Mouse (Mus musculus): Measurements from ENCODE around the gene Kiss1r.

The Kiss1r gene

DNA sequence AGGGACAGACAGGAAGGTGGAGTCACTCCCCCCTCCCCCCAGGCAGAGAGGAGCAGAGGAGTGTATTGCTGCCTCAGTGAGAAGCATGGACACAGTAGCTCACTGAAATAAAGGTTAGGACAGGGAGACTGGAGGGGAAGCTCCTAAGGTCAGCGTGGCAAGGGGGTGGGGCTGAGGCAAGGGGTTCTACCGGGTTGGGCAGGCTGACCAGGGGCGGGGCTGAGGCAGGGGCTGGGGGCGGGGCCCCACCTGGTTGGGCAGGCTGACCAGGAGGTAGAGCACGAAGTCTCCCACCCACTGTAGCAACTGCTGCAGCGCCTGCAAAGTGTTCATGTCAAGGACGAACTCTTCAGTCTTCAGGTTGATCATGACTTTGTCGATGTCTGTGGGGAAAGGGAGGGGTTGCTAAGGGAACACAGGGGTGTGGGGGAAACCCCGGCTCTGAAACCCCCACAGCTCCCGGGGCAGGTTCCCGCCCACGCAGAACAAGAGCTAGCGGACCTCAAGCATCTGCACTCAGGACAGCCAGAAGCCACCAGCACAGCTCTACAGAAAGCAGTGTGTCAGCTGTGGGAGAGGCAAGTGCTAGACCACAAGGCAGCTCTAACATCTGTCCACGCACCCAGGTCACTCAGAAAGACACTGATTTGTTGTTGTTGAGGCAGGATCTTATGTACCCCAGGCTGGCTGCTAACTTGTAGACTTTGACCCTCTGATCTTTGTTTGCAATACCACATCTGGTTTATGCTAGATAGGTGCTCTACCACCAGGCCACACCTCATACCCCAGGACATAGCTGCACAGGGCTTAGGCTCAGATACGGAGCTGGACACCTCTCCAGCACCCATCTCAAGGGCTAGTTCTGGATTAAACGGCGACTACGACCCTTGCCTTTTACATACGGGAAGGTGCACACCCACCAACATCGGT, 19.2 kb upstream of the Kiss1r start:
- DNase-seq (ENCODE audit: low read depth, low spot score) = no peak

DNA sequence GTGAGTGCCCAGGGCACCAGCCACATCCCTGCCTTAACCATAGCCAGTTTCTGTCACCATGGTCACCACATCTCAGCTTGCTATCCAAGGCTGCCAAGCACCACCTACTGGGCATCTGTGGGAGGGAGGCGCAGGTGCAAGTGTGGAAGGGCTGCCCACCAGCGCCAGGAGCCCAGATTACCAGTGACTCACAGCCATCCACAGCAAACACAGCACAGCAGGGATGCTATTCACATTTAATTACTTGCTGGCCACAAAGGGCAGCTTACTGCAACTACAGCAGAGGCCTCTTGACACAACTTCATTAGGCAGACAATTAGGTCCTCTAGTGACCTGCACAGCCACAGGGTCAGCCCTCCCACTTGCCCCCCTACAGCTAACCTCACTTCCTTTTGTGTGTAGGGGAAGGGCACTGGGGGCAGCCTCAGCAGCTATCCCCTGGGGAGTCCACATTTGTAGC, 15.8 kb upstream of the Kiss1r start:
- DNase-seq (ENCODE audit: low read depth, low spot score) = no peak

DNA sequence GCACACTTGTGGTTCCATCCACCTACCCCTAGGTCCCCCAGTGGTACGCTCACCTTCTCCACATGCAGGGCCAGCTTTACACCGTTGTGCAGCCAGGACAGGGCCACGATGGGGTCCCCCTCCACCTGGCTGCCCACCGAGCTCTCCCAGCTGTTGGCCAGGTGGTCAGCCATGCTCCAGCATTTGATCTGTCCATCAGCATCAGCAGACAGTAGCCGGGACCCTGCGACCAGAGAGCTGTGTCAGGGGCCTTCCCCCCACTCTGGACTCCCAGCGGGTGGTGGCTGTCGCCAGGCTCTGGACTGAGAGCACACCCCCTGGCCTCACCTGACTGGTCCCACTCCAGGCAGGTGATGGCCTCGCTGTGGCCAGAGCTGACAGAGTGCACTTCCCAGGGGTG, 10.1 kb upstream of the Kiss1r start:
- DNase-seq (ENCODE audit: low read depth, low spot score) = no peak

DNA sequence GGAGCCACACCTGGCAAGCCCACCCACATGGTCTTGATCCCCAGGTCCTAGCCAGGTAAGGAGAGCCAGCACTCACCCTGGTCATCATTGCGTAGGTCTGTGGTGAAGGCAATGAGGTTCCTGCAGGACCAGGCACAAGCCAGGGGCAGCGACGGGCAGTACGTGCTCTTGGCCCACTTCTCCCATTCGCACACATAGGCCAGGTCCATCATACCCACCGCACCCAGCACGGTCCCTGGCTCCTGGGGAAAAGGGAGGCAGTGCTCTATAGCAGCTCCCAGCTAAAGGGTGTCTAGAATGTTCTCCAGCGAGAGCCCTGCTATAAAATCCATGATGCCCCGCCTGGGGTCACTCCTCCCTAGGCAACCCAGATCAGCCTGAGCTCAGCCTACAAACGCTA, 9.4 kb upstream of the Kiss1r start:
- no peak for DNase-seq (ENCODE audit: low read depth, low spot score)

DNA sequence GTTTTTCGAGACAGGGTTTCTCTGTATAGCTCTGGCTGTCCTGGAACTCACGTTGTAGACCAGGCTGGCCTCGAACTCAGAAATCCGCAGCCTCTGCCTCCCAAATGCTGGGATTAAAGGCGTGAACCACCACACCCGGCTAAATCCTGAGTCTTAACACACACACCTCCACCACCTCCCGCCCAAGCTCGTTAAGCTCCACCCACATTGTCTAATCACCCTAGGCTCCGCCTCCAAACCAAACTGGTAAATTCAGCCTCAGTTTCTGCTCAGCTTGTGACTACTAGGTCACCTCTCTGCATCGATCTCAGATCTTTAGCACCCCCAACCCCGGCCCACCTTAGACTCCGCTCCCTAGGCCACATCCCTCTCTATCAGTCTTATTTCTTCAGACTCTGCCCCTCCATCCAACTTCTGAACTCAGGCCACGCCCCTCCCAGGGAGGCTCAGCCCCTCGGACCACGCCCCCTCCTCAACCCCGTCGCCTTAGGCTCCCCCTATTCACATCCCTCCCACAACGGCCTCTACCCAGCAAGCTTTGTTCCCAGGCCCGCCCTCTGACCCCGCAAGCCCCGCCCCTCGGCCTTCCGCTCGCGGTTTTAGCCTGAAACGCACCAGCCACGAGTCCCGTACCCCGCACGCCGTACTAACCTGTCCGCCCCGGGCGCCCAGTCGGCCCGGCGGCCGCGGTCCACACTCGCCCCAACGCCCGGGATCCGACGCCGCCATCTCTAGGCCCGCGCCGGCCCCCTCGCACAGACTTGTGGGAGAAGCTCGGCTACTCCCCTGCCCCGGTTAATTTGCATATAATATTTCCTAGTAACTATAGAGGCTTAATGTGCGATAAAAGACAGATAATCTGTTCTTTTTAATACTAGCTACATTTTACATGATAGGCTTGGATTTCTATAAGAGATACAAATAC, 8.3 kb upstream of the Kiss1r start, which contains the start of gene Med16:
Gene Med16 (minus strand): TSS at position 757 of the 925 bp plus-strand sequence.
- peak; percentile 84 for DNase-seq (ENCODE audit: low read depth, low spot score)

DNA sequence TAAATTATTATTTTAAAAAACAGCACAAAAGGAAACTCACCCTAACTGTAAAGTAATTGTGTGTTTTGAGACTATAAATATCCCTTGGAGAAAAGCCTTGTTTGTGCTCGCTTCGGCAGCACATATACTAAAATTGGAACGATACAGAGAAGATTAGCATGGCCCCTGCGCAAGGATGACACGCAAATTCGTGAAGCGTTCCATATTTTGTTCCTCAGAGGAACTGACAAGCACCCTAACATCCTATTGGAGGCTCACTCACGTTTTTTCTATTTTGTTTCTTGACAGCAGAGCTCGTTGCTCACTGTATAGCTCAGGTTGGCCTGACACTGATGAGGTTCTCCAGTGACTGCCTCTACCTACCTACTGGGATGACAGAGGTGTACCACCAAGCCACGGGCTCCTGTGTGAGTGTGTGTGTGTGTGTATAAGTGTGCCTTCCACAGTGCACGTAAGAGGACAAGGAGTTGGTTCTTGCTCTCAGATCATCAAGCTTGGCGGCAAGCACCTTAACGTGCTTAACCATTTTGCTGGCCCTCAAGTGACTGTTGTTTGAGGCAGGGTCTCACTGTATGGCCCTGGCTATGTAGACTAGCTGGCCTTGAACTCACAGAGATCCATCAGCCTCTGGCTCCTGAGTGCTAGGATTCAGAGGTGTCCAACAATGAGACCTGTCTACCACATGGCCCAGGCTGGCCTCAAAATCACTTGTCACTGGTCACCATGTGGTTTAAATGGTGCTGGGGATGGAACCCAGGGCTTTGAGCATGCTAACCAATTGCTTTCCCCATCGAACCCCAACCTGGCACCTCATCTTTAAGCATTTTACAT, 7.5 kb upstream of the Kiss1r start:
- no peak for DNase-seq (ENCODE audit: low read depth, low spot score)

DNA sequence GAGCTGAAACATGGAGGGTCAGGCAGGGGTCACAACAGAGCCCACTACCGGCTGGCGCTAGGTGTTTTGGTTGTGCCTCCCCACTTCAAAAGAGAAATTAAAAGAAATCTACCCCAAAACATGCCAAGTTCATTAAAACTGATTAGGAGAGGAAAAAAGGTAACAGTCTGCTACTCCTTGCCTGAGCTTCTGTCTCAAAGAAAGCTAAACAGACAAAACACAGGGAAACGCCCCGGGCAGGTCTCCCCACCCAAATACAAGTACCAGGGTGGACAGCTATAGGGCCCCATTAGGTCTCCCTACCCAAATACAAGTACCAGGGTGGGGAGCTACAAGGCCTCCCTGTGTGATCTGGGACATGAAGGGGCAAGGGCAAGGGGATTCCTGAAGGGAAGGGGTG, 6.2 kb upstream of the Kiss1r start, which contains the start of gene Gm26602:
Gene Gm26602 (plus strand): TSS at position 301 of the 400 bp plus-strand sequence.
- no peak for DNase-seq (ENCODE audit: low read depth, low spot score)

DNA sequence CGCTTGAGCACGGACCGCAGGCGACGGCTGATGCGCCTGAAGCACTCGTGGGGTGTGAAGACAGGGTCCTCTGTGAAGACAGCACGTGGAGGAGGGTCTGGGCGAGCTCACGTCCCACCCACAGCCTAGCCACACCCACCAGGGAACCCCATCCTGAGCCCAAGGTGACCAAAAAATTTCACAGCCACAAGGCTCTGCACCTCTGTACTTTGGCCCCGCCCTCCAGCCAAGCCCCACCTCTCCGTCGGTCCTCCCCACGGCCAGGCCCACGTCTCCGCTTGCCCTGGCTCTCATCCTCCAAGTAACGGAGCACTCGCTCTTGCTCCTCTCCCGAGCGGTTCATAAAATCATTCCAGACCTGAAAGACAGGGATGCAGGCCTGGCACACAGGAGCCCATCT, 4.4 kb upstream of the Kiss1r start:
- DNase-seq (ENCODE audit: low read depth, low spot score) = no peak

DNA sequence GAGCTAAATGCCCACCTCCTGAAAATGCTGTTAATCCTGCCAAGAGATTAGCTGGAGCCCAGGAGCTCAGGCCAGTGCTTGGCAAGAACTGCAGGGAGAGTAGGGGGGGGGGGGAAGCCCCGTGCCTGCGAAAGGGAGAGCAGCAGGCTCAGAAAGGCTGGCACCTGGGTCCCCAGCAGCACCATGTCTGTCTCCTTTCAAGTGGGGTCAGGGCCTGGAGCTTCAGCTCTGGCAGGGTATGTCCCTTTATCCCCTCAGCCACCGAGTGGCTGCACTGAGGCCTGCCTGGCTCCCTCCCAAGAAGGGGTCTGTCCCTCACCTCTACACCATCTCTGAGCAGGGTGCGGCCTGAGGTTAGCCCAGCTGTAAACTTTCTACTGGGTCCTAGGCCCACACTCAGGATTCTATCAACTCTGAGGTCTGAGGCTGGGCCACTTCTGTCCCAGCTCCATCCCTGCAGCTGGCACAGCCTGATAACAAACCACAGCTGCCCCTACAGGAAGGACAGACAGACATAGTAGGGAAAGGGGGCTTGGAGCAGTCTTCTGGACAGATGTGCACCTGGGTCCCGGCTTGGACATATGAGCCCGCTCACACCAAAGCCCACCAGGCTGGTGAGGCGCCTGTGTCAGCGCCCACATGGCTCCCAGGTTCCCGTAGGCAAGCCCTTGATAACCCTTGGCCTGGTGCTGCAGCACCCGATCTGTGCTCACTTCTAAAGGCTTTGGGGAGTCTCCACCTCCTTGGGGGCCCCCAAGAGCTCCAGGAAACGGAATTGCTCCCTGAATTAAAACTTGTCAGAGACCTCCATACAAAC, 2.4 kb upstream of the Kiss1r start:
- no peak for DNase-seq (ENCODE audit: low read depth, low spot score)

DNA sequence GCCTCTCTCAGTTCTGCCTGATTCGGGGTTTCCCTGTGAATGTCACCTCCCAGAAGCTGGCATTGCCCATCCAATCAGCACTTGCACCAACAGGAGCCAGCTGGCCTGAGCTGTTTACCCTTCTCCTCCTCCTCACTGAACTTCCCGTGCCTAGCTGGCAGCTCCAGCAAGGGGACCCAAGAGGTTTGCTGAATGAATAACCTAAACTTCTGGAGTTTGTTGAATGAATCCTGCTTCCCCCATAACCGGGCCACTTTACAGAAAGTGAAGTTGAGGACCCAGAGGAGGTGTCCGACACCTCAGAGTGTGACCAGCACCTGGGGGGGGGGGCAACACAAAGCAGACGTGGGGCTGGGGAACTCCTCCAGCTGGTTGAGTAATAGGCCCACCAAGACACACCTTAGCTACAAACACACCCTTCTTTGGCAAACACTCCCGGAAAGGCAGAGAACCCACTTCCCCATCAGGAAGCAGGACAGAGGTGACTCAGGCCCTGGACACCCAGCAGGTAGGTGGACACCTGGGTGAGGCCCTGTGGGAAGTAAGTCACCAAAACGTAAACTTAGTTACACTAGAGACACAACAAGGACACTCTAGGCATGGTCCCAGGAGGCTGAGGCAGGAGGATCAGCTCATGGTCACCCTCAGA, 1.7 kb upstream of the Kiss1r start:
- DNase-seq (ENCODE audit: low read depth, low spot score) = no peak

DNA sequence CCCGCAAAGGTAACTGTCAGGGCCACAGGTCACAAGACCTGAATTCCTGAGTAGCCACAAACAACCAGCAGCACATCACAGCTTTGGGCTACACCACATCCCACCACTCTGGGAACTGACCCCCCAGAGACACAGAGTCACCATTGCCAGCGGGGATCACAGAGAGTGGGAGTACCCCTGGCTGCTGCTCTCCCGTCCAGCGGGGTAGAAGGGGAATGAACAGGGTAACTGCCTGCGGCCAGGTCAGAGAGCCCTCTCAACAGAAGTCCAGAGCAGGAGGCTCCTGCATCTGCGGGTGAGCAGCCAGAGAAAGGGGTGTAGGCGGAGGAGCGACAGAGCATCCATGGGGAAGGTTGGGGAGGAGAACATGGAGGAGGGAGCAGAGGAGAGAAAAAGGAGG, 690 bp upstream of the Kiss1r start:
- DNase-seq (ENCODE audit: low read depth, low spot score) = no peak

DNA sequence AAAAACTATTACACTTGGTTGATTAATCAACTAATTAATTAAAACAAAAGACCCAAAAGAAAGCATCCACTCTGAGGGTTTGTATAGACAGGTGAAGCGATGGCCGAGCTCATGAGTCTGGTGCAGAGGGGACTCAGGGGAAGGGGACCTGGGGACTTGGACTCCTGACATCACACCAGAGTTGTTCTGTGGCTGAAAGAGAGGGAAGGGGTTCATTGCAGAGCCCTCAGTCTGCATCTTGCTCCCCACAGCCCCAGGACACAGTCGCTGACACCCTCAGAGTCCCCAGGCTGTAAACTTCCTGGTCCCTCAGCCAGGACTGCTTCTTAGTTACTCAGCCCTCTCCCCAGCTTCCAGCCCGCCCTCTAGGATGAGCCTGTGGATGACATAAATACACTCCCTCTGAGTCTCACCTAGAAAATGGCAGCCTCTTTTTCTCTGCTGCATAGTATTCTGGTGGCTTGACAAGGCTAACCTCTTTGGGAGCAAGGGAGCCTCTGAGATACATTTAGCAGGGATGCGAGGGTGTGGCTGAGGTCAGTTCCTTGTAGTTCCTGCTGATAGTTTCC, 845 bp downstream of the Kiss1r start:
- no peak for DNase-seq (ENCODE audit: low read depth, low spot score)

DNA sequence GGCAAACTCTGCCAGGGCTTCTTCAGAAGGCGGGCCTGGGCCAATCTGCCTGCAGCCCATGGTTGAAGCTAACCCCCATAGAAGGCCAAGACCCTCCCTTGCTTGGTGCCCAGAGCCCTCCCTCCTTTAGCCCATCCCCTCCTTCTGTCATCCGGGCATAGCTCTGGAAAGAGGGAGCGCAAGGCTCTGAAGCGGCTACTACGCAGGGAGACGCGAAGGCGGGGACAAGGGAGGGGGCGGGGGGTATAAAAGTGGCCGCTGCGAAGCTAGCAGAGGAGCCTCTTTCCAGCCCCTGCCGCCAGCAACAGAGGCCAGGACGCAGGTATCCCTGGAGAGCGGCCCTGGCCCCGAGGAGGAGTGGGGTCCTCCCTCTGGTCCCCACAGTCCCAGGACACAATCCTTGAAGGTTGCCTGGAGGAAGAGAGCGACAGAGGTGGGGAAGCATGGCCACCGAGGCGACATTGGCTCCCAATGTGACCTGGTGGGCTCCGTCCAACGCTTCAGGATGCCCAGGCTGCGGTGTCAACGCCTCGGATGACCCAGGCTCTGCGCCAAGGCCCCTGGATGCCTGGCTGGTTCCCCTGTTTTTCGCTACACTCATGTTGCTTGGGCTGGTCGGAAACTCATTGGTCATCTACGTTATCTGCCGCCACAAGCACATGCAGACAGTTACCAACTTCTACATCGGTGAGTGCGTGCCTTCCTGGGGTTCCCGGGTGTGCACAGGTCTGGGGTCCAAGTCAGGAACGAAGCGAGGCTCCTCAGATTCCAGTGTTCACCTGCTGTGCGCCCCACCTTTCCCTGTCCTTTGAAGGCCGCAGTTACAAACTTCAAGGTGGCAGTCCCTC, 1.7 kb downstream of the Kiss1r start:
- no peak for DNase-seq (ENCODE audit: low read depth, low spot score)

DNA sequence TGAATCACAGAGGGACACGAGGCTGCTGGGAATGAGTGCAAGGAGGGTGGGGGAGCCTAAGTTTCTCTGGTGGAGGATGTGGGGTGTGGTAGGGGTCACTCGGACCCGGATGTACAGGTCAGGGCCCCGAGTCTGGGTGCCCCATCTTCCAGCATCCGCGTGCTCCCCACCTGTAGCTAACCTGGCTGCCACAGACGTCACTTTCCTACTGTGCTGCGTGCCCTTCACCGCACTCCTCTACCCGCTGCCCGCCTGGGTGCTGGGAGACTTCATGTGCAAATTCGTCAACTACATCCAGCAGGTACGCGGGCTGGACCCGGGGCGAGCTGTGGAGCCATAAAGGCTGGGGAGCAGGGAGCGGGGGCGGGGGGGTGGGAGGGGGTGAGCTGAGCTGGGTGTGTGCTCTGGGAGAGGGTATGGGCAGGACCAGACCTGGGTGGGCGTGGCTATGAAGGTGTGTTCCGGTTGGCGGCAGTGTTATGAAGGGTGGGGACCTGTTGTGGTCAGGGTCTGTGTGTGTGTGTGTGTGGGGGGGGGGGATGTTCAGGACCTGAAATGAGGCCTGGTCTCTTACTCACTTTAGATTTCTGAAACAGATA, 2.6 kb downstream of the Kiss1r start:
- no peak for DNase-seq (ENCODE audit: low read depth, low spot score)

DNA sequence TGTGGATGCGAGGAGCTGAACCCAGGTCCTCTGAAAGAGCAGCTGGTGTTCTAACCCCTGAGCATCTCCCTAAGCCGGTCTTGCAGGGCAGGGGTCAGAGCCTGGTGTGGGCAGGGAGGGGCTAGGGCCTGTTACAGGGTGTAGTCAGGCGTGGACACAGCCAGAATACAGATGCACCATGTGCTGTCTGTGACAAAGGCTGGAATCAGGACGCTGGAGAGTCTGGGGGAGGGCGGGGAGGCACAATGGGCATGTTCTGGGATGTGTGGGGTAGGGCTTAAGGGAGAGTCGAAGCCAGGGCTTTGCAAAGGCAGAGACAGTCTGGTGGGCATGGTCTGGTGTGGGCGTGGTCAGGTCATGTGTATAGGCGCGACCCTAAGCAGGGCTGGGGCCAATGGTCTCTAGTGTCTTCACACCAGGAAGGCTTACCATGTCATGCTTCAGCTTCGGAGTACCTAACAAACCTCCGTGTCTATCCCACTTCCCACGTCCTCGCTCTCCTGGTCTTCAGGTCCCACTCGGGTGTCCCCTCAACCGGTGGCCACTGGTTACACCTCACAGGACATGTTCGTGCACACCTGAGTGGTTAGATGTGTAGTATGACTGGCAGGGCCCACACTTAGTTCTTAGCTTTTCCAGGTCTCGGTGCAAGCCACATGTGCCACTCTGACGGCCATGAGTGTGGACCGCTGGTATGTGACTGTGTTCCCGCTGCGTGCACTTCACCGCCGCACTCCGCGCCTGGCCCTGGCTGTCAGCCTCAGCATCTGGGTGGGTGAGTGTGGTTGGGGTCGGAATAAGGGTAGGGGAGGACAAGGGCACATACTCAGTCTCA, 3.5 kb downstream of the Kiss1r start:
- DNase-seq (ENCODE audit: low read depth, low spot score) = no peak

DNA sequence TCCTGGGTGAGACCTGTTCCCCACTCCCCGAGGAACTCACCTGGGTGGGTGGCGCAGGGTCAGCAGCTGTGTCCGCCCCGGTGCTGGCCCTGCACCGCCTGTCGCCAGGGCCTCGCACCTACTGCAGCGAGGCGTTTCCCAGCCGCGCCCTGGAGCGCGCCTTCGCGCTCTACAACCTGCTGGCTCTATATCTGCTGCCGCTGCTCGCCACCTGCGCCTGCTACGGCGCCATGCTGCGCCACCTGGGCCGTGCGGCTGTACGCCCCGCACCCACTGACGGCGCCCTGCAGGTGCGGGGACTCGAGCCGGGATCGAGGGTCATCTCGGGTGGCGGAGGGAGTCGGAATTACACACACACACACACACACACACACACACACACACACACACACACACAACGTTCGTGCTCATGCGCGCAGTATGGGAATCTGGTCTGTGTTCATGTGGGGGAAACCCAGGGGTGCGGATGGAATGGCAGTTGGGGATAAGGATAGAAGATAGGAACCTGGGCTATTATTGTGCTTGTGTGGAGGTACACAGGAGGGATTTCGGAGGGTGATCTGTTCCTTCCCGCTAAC, 4.3 kb downstream of the Kiss1r start, which contains the start of gene R3hdm4:
Gene R3hdm4 (minus strand): TSS at position 251 of the 578 bp plus-strand sequence.
- DNase-seq (ENCODE audit: low read depth, low spot score) = no peak

DNA sequence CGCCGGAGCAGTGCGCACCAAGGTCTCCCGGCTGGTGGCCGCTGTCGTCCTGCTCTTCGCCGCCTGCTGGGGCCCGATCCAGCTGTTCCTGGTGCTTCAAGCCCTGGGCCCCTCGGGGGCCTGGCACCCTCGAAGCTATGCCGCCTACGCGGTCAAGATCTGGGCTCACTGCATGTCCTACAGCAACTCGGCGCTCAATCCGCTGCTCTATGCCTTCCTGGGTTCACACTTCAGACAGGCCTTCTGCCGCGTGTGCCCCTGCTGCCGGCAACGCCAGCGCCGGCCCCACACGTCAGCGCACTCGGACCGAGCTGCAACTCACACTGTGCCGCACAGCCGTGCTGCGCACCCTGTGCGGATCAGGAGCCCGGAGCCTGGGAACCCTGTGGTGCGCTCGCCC, 4.8 kb downstream of the Kiss1r start:
- no peak for DNase-seq (ENCODE audit: low read depth, low spot score)
